Mouse (Mus musculus): Measurements from ENCODE around the gene Nabp2. TPM values are rescaled to one million over a fixed set of nuclear protein-coding genes. Genes with fewer than 3 reads are reported as not detected.

The Nabp2 gene
- total RNA-seq, 2 experiments from 2014 or later: 58.0 to 59.9 TPM

GRCm38 (mm10) chr10:128388941-128389340 is 22.4 kb downstream of the Nabp2 start:
- DNase-seq: no peak

- no peak for DNase-seq
Measured at GRCm38 (mm10) chr10:128385902-128386301, 25.4 kb downstream of the Nabp2 start.

- DNase-seq: no peak
Measured at GRCm38 (mm10) chr10:128382482-128382881, 28.8 kb downstream of the Nabp2 start.

GRCm38 (mm10) chr10:128380565-128380964 is 30.7 kb downstream of the Nabp2 start:
- peak; percentile 57 for DNase-seq

- no peak for DNase-seq
Measured at GRCm38 (mm10) chr10:128379260-128379659, 32.0 kb downstream of the Nabp2 start.

- peak; percentile 65 for DNase-seq
Measured at GRCm38 (mm10) chr10:128378462-128378861, 32.8 kb downstream of the Nabp2 start.

- DNase-seq: no peak
Measured at GRCm38 (mm10) chr10:128377940-128378448, 33.3 kb downstream of the Nabp2 start.

- peak; percentile 68 for DNase-seq
Measured at GRCm38 (mm10) chr10:128377222-128377939, 33.9 kb downstream of the Nabp2 start.

GRCm38 (mm10) chr10:128376455-128377211 is 34.7 kb downstream of the Nabp2 start, which contains the start of gene Ankrd52:
Gene Ankrd52 (plus strand): TSS chr10:128377115.
- DNase-seq: peak; percentile 95

- DNase-seq: no peak
Measured at GRCm38 (mm10) chr10:128376099-128376454, 35.2 kb downstream of the Nabp2 start.

GRCm38 (mm10) chr10:128374393-128374792 is 36.9 kb downstream of the Nabp2 start:
- no peak for DNase-seq

- DNase-seq: no peak
Measured at GRCm38 (mm10) chr10:128372989-128373748, 38.1 kb downstream of the Nabp2 start.

- no peak for DNase-seq
Measured at GRCm38 (mm10) chr10:128372142-128372541, 39.1 kb downstream of the Nabp2 start.

- DNase-seq: no peak
Measured at GRCm38 (mm10) chr10:128370601-128371000, 40.7 kb downstream of the Nabp2 start.

GRCm38 (mm10) chr10:128370021-128370420 is 41.3 kb downstream of the Nabp2 start:
- DNase-seq: no peak

GRCm38 (mm10) chr10:128369599-128369998 is 41.7 kb downstream of the Nabp2 start:
- DNase-seq: no peak

- DNase-seq: no peak
Measured at GRCm38 (mm10) chr10:128369218-128369543, 42.1 kb downstream of the Nabp2 start.

GRCm38 (mm10) chr10:128368402-128369217 is 42.7 kb downstream of the Nabp2 start, which contains the start of gene Coq10a:
Gene Coq10a (minus strand): TSS chr10:128368997.
- DNase-seq: peak; percentile 94

- DNase-seq: no peak
Measured at GRCm38 (mm10) chr10:128367899-128368401, 43.3 kb downstream of the Nabp2 start.

- peak; percentile 66 for DNase-seq
Measured at GRCm38 (mm10) chr10:128362568-128362967, 48.7 kb downstream of the Nabp2 start.

GRCm38 (mm10) chr10:128361836-128362235 is 49.5 kb downstream of the Nabp2 start:
- peak; percentile 55 for DNase-seq

Data from adrenal gland, postnatal 10 days (tissue).